Mouse (Mus musculus) cerebellum, adult 11-12 months (tissue): ENCODE results near the gene St6galnac3.
"Not testable (repeated sequence)": the region's sequence is repeated elsewhere in the genome, so short reads cannot be mapped to it uniquely, and the experiment has no call there.

Experiments used
- DNase-seq: peaks from one replicate; pipeline ENCODE4 v3.0.0; 2022

St6galnac3 gene

DNA sequence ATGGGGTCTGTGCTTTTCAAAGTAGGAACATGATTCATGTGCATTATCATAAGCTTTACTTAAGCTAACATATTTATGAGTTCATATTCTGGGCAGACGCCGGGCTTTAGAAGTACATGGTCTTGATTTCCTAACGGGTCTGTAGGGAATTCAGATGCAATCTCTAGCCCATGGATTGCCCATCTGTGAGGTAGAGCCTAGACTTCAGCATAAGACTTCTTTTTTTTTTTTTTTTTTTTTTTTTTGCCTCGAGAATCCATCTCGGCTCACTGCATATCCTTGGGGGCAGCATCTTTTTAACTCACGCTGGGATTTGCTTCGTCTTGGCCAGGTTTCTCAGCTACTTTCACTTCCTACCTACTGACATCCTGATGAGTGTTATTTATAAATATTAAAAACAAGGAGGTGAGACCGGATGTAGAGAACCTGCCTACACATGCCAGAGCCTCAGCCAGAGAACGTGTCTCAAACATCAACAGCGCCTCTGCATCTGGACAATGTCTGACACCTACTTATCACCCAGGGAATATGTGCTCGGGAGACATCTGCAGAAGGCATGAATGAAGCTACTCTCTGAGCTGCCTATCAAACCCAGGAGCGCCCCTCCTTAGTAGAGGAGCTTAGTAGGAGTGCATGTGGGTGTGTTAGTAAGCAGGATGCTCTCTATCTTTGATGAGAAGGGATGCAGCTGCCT, 328.5 kb downstream of the St6galnac3 start:
- no peak for DNase-seq

- no peak for DNase-seq
Measured at GRCm38 (mm10) chr3:153395351-153395750, 329.6 kb downstream of the St6galnac3 start.

DNA sequence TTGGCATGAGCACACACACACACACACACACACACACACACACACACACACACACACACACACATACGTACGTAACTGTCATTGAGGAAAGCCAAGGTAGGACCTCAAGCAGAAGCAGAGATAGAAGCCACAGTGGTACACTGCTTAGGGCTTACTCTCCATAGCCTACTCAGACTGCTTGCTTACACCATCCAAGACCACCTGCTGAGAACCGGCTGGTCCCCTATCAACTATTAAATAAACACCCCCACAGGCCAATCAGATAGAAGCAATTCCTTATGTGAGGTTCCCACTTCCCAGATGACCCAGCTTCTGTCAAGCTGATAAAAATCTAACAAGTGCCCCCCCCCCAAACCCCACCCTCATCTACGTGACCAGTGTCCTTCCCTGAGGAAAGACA, 330.2 kb downstream of the St6galnac3 start:
- peak; percentile 9 for DNase-seq

GRCm38 (mm10) chr3:153394224-153394623, 330.8 kb downstream of the St6galnac3 start:
- no peak for DNase-seq

GRCm38 (mm10) chr3:153391451-153391850, 333.5 kb downstream of the St6galnac3 start:
- DNase-seq = not testable (repeated sequence)

GRCm38 (mm10) chr3:153384651-153385050, 340.3 kb downstream of the St6galnac3 start:
- not testable (repeated sequence) for DNase-seq

DNA sequence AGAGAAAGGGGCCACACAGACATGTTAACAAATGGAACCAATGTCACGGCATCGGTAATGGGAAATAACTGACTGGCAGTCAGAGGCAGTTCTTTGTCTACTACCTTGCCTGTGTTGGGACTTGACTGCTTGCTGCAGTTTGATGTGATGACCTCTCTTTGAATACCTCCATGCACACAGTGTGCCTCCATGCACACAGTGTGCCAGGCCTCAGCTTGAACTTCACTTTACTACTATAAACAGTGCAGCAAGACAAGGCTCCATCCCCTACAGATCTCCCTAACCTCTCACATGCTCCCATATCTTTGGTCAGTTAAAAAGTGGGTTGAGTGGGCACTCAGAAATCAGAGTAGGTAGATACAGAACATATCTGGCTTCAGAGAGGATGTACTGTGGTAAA, 341.3 kb downstream of the St6galnac3 start:
- DNase-seq = no peak

DNA sequence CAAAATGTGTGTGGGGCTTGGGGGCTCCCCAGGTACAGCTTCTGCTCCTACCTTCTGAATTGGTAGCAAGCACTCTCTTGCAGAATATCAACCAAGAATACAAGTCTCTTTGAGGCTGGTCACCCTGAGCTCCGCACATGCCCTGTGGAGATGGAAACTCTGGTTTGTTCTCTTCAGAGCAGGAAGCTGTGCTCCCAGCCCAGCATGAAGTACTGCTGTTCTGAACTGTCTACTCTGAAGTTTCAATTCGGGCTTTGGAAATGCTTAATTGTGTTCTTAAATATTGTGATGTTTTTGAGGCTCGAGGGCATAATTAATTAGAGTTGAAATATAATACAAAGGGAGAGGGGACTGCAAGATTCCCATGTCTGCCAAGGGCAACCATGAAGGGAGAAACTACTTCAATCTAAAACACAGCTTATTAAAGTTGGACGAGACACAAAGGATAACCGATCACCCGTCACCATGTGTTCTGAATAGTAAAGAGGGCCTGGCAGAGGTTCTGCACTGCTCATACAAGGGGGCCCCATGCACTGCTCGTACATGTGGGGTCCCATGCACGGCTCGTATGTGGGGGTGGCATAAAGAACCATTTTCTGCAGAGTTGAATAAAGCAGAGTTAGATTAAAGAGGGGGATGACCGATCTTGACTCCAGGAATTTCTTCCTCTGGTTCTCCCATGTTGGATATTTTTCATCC, 359.8 kb downstream of the St6galnac3 start:
- DNase-seq = no peak

- DNase-seq = no peak
Measured at GRCm38 (mm10) chr3:153364366-153364765, 360.6 kb downstream of the St6galnac3 start.

- DNase-seq = no peak
Measured at GRCm38 (mm10) chr3:153359966-153360365, 365.0 kb downstream of the St6galnac3 start.

DNA sequence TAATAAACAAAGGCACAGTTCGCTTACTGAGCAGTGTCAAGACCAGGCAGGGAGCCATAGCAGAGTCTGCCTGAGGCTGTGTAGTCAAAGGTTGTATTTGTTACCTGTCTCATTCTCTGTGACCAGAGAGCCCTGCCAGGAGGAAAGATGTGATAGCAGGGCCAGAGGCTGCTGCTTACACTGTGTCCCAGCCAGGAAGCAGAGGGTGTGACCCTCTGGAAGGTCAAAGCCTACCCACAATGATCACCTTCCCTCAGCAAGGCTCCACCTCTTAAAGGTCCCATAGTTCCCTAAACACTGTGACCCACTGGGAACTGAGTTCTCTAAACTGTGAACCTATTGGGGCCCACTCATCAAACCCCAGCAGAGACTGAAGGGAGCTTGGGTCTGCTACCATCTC, 368.9 kb downstream of the St6galnac3 start:
- no peak for DNase-seq

GRCm38 (mm10) chr3:153354988-153355297, 370.0 kb downstream of the St6galnac3 start:
- DNase-seq = no peak

GRCm38 (mm10) chr3:153354186-153354987, 370.6 kb downstream of the St6galnac3 start:
- DNase-seq = no peak

- DNase-seq = no peak
Measured at GRCm38 (mm10) chr3:153353313-153354103, 371.5 kb downstream of the St6galnac3 start.

DNA sequence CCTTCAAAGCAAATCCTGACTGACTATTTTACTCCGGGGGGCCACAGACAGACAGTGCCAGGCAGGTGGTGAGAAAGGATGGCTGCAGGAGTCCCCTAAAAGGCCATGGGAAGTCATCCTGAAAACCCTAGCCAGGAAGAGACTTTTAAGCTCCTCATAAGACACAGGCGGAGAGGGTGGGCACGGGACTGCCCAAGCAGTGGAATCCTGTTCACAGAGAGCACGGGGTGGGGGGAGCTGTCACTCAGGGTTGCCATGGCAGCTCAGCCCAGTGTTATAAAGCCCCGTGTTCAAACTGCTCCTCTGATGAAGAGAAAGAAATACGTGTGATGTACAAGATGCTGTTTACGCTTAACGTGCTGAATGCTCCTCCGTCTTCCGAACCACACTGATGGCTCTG, 375.0 kb downstream of the St6galnac3 start:
- DNase-seq = no peak

GRCm38 (mm10) chr3:153348797-153349465, 376.0 kb downstream of the St6galnac3 start:
- no peak for DNase-seq

DNA sequence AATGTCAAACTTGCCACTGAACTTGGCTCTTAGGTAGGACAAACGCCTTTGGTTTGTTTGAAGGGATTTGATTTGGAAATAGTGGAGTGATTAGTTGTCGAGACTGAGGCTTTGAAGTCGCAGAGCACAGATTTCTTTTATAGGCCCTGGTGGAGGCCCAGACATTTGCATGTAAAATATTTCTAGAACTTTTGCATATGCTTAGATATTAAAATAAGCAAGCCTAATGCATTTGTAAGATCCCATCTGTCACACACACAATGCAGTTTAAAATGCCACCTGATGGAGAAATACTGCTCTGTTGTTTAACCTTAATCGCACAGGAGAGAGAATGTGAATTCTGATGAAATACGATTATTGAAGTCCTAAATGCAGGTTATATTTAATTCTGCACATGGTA, 380.0 kb downstream of the St6galnac3 start:
- DNase-seq = no peak

GRCm38 (mm10) chr3:153339940-153340339, 385.0 kb downstream of the St6galnac3 start:
- DNase-seq = no peak

DNA sequence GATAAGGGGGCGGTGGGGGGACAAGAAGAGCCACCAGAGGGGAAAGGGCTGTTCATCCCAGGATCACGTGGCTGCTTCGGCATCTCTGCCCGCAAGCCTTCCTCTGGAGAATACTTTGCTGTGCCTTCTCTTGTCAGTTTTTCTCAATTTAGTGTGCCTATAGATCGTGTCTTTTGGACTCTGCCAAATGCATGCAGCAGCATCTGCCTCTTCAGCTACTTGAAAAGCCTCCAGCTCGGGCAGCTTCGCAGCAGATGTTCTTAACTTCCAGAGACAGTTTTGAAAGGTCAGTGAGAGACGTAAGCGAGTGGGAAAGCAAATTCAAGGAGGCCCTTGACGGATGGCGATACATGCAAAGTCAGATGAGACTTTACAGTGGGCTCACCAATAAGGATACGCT, 385.9 kb downstream of the St6galnac3 start:
- no peak for DNase-seq

GRCm38 (mm10) chr3:153337779-153338178, 387.2 kb downstream of the St6galnac3 start:
- DNase-seq = no peak

- no peak for DNase-seq
Measured at GRCm38 (mm10) chr3:153337221-153337620, 387.8 kb downstream of the St6galnac3 start.

- no peak for DNase-seq
Measured at GRCm38 (mm10) chr3:153334152-153334825, 390.7 kb downstream of the St6galnac3 start.
